Mouse (Mus musculus): ENCODE data around the gene Il17c.
A peak's percentile ranks its signal among the peaks of the same experiment; 100 is the strongest.

Il17c gene

DNA sequence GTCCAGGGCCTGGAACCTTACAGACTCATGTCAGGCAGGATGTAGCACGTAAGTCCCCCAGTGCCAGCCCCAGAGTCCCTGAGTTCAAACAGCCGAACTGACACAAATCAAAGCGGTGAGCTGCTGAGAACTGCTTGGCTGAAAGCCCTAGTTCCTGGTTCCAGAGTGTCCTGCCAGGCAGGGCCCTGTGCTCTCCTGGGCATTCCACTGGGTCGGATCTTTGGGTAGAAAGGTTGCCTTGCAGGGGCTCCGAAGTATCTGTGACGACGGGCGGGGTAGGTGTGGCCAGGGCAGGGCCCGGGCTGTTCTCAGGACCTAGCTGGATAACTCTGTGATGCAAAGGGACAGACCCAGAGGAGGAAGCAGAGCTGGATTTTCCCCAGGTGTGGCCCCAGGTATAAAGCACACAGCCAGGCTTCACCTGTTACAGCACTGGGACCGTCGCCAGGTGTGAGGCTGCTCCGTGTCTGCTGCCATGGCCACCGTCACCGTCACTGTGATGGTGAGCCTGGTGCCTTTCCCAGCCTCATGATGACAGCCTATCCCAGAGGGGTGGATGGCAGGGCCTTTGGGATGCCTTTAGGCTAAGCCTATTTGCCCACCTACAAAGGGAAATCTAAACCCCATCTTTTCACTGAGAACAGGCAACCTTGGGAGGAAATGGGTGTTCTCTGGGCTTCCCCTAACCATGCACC lies at the start of gene Il17c:
Gene Il17c, plus strand, starts transcription at position 645 of the 695 bp plus-strand sequence.
- DNase-seq (ENCODE audit: low read depth): no peak

DNA sequence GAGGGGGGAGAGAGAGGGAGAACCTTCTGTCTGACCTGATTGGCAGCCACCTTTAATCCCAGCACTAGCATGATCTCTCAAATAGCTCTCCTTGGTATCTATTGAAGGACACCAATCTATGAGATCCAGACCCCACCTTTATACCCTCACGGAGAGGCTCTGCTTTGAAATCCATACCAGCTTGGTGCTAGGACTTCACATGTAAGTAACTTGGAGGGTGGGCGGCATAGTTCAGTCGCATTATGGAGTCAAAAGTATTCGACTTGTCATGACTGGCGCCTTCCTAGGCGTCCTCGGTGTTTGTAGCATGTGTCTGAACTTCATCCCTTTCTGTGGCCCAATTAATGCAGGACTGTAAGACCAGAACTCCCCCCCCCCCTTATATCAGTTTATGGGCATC lies 46.5 kb upstream of the Il17c start:
- no peak for DNase-seq (ENCODE audit: low read depth)

DNA sequence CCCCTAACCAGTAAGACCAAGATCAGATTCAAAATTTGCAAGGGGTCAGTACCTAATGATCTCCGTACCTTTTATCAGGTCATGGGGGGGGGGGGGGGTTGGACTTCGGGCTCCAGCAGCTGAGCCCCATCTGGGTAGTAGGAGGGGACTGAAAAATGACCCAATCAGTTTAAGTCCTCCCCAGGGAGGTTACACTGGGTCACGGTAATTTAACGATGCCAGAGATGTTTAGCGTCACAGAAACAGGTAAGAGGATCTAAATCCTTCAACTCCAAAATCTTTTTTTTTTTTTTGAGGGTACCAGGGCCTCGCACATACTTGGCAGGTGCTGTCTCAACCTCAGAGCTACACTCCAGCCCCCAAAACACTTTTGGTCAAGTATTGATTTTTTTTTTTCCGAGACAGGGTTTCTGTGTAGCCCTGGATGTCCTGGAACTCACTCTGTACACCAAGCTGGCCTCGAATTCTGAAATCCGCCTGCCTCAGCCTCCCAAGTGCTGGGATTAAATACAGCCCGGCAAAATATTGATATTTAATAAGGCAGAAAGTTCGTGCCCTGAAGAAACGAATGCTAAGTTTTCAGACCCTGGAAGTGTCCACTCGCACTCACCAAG lies 46.0 kb upstream of the Il17c start:
- peak; percentile 31 for DNase-seq (ENCODE audit: low read depth)

DNA sequence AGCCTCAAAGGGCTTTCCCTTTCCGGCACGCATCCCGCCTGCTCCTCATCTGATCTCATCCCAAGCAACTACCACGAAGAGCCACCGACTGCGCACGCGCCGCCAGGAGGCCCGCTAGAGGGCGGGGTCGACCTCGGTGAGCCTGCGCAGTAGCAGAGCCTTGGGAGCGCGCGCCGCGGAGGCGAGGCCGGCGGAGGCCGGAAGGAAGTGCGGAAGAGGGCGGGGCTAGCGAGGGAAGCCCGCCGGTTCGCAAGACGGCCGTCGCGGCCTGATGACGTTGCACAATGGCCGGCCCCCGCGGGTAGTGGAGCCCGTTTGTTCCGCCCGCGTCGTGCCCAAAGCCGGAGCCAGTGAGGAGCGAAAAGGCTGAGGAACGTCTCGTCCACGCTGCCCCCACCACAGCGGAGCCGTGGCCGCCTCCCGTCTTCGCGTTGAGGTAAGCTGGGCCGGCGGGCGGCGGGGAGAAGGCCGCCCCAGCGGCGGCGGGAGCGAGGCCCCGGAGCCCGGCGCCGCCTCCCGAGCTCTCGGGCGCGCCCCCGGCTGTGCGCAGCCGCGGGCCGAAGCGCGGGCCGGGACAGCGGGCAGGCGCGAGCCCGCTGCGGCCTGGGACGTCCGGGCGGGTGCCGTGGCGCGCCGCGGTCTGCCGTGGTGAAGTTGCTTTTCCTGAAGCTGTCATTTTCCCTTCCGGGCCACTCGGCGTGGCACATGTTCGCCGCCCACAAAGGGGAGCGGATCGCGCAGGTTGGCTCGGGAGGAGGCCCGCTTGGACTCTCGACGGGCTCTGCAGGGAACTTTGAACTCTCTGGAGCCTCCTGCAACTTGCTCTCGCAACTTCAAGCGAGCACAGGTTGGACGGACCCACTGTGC lies 45.2 kb upstream of the Il17c start, which contains the start of gene Zc3h18:
Gene Zc3h18, plus strand, starts transcription at position 245 of the 867 bp plus-strand sequence.
- peak; percentile 98 for DNase-seq (ENCODE audit: low read depth)

DNA sequence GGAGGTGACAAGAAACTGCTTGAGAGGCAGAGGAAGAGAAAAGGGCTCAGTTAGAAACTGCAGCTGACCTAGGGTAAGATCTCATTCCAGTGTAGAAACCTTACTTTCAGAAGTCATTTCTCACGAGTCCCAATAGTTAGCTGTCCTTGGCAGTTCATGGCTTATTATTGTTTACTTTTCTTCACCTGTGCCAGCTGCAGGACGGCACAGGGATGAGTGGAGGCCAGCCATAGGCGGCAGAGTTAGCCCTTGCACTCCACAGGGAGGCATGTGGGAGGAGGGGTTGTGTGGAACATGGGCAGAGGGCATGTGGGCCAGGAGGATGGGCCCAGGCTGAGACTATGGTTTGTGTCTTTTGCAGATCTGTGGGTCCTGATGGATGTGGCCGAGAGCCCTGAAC lies 38.8 kb upstream of the Il17c start:
- no peak for DNase-seq (ENCODE audit: low read depth)

DNA sequence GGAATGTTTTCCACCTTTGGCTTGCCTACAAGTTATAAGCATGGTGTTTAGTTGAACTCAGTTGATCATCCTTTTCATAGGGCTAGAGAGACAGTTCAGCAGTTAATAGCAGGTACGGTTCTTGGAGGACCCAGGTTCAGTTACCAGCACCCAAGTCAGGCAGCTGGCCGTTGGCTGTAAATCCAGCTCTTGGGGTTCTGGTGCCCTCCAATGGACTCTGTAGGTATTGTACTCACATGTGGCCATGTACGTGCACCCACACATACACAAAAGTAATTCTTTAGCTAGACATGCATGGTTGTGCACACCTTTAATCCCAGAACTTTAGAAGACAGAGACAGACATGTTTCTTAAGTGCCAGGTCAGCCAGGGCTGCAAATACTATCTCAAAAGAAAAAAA lies 32.5 kb upstream of the Il17c start:
- DNase-seq (ENCODE audit: low read depth): peak; percentile 34

DNA sequence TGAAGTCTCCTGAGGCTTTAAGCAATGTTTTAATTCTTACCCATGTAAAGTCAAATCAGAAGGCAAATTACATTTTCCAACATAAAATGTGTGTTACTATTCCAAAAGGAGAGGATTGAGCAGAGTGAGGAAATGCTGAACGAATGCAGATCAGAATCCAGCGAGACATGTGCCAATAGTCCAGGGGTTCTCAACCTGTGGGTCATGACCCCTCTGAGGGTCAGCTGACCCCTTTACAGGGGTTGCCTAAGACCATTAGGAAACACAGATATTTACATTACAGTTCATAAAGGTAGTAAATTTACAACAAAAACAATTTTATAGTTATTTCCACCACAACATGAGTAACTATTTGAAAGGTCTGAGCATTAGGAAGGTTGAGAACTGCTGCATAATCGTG lies 31.1 kb upstream of the Il17c start:
- DNase-seq (ENCODE audit: low read depth): no peak

DNA sequence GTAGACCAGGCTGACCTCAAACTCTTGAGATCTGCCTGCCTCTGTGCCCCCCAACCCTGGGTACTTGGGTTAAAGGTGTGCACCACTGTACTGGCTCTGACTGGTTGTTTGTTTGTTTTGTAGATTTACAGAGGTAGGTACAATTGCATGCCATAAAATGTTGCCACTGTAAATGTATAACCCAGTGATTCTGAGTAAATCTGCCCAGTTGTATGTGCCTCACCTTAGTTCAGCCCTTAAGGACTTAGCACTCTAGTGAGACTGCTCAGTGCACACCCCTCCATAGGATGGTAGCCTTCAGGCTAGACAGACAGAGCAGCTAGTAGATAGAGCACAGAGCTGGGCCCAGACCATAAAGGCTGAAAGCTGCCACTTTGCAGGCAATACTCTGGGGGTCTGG lies 28.1 kb upstream of the Il17c start:
- no peak for DNase-seq (ENCODE audit: low read depth)

DNA sequence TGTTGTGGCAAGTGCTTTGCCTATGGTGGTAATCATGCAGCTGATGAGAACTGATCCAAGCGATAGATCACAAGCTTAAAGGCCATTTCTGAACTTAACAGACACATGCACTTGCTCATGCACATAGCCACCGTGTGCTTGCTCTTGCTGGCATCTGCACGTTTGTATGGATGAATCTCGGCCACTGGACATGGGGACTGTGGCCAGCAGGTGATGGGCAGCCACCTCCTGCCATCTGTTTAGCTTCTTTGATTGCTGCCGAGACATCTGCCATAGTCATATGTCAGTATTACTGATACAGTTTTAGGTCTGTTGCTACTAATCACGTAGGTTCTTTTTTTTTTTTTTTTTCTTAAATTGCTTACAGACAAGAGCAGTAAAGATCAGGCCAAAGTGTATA lies 26.5 kb upstream of the Il17c start:
- DNase-seq (ENCODE audit: low read depth): no peak

DNA sequence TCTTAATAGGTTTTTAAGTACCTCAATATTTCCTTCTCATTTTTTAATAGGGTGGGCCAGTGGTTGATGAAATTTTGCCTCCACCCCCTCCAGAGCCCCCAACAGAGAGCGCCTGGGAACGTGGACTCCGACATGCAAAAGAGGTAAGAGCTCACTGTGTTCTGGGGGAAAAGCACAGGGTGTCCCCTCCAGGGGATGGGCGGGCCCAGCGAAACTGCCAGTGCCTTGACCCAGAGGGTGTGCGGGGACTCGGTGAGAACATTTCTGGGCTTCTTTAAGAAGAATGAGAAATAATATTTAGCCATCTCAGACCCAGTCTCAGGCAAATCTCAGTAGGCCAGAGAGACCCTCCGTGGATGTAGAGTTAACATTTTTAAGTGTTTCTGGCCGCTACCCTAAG lies 23.6 kb upstream of the Il17c start:
- no peak for DNase-seq (ENCODE audit: low read depth)

DNA sequence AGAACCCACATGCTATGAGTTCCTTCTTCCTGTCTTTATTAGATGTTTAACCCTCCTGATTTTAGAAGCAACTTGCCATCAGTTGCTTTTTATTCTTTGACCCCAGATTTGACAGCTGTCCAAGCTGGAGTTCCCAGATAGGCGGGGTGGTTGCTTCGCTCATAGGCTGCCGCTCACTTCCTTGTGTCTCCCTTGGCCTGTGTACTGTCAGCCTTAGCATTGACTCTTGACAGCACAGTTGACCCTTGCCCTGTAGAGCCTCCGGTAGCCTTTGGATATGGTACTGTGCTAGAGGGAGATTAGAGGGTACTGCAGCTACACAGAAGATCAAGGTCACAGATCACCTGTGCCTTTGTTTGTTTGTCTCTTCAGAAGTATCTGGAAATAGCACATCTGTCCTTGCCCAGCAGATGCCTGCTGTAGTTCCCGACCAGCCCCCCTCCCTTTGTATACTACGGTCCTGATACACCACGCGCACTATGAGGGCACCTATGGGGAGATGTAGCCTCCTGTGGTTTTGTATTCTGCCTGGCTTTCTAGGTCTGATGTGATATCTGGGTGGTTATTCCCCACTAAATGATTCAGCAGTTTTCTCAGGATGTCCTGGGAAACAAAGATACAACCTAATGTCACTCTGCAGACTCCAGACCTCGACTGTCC lies 16.5 kb upstream of the Il17c start:
- peak; percentile 48 for DNase-seq (ENCODE audit: low read depth)

DNA sequence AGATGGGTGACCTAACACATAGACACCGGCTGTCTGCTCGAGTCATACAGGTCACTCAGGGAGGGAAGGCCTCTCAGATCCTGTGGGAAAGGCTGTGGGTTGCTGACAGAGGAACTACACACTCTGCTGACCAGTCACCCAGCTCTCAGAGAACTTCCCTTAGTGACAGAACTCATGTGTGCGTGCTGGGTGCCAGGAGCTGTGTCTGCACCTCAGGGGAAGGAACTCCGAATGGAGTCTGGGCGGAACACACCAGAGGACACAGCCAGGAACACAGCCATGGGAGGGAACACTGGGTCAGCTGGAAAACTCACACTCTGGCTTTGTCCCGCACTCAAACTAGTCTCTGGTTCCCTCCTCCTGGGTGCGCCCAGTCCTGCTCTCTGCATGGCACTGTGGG lies 14.1 kb upstream of the Il17c start:
- DNase-seq (ENCODE audit: low read depth): no peak

DNA sequence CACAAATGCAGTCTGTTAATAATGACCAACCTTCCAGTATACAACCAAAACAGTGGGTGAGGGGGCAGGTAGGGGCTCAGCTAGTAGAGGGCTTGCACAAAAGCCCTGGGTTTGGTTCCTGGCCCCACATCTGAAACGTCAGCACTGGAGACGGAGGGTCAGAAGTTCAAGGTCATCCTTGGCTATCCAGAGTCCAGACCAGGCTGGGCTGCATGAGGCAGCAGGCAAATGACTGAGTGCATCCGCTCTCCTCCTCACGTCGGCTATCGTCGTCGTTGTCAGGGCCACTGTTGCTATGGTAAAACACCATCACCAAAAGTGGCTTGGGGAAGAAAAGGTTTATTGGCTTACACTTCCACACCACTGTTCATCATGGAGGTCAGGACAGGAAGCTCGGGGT lies 7.5 kb upstream of the Il17c start:
- DNase-seq (ENCODE audit: low read depth): no peak

DNA sequence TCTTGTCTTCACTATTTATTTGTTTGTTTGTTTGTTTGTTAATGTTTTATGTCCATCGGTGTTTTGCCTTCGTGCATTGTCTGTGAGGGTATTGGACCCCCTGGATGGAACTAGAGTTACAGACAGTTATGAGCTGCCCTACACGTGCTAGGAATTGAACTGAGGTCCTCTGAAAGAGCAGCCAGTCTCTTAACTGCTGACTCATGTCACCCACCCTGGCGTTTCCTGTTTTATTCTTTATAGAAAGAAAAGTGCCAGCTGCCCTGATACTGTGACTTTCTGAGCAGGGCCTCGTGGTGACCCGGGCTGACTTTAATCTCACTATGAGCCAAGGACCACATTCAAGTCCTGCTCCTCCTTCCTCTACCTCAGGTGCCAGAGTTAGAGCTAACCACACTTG lies 6.3 kb upstream of the Il17c start:
- peak; percentile 59 for DNase-seq (ENCODE audit: low read depth)

DNA sequence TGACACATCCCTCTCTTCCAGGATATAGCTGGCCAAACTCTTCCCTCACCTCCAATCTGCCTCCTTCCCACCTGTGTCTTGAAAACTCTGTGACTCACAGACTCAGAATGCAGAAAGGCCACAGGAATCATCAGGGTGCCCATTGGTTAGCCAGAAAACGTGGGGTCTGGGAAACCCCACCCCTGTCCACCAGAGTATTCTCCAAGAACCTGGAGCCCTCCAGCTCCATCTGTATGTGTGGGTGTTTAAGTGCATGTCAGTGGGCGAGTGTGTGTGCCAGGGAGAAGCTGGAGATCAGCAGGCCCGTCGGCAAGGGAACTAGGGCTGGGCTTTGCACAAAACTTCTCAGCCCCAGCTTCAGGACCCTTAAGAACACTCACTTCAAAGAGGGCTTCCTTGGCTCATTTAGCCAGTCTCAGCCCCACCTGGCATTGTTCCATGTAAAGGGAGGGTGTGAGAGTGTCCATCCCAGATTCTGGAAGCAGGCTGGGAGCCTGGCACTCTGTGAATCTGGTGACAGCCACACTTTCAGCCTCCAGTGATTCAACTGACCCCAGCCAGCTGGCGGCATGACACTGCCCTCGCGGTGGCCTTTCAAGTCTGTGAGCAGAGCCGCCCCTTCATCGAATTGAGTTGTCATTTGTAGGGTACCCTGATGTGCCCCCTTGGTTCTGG lies 1.8 kb upstream of the Il17c start:
- DNase-seq (ENCODE audit: low read depth): no peak

DNA sequence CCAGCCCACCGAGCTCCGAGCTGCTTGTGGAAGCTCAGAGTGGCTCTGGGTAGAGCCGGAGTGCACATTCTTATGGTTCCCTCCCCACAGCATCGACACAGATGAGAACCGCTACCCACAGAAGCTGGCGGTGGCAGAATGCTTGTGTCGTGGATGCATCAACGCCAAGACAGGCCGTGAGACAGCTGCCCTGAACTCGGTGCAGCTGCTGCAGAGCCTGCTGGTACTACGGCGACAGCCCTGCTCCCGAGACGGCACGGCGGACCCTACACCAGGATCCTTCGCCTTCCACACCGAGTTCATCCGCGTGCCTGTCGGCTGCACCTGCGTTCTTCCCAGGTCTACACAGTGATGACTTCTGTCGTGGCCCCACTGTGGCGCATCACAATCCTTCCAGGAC lies 1.4 kb downstream of the Il17c start:
- no peak for DNase-seq (ENCODE audit: low read depth)

DNA sequence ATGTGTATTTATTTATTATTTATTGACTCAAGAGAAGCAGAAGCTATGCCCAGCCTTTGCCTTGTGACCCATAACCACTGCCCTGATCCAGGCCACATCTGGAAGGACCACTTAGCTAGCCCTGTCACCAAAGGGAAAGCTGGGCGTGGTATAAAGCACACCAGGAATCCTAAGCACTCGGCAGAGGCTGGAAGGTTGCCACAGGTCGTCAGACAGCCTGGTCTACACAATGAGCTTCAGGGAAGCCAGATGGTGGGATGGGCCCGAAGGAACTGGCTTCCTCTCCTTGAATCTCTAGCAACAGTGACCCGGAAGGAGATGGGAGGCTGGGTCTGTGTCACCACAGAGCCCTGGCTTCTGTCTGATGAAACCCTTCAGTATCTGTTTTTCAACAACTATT lies 1.8 kb downstream of the Il17c start:
- DNase-seq (ENCODE audit: low read depth): no peak

DNA sequence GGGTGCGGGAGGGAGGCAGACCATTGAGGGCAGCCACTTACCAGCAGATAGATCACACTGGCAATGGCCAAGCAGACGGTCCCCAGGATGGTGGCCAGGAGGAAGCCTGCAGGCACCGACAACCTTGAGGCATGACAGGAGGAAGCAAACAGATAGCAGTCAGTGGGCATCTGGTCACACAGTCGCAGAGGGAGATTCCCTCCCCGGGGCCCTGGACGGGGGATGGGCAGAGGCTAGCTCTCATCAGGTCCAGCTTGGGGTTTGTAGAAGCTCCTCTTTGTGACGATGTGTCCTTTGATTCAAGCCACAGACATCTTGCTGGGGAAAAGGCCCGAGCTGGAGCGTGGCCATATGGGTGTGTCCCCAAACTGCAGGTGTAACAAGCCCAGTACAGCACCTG lies 4.3 kb downstream of the Il17c start:
- no peak for DNase-seq (ENCODE audit: low read depth)

DNA sequence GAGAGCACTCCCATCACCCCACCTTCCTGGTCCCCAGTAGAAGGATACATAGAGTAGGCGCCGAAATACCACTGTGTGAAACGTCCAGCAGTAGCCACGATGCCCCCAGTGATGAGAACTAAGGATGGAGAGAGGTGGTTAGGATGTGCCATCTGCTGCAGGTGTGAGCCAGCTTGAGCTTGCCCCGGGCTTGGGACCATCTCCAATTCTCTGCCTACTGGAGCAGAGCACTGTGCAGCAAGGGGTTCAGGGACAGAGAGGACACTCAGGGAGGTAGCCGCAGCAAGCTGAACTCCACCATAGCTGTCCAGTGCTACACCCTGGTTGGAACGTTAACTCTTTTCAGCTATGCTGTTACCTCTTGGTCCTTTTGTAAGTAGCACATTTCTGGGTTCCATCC lies 5.8 kb downstream of the Il17c start:
- DNase-seq (ENCODE audit: low read depth): no peak

DNA sequence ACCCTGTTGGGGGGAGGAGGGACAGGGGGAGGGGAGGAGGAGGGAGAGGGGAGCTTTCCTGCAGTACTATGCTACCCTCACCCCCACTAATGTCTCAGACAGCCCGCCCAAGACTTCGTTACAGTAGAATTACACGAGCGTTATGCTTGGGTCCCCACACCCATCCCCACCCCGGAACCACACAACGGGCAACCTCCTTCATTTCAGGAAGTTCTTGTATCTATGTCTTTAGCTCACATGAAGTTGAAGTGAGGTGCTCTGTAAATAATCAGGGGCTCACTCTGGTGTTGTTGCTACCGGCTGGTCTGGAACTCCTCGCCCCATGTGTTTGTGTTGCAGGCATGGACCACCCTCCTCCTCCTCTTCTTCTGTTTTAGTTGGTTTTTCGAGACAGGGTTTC lies 6.3 kb downstream of the Il17c start:
- DNase-seq (ENCODE audit: low read depth): no peak

DNA sequence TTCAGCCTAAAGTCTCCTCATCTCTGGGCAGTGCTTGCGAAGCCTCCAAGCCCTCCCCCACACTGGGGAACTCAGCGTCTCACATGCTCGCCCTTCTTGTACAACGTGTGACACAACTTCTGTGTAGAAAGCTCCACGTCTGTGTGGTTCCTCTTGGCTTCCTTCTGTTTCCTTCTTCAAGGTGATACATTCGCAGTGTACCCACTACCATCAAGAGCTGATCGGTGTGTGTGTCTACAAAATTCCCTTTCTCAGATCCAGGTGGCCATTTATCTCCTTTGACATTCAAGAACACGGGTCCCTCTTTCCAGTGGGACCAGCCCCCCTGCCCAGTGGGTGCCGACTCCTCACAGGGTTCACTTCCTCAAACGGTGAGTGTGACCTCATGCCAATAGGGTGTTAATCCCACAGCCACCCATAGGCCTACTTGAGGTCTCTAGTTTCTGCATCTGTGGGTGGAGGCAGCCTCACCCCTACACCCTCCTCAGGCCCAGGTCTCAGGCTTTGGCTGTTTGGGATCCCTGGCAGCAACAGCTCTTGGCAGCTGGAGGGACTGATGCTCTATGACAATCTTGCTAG lies 8.3 kb downstream of the Il17c start:
- peak; percentile 64 for DNase-seq (ENCODE audit: low read depth)

DNA sequence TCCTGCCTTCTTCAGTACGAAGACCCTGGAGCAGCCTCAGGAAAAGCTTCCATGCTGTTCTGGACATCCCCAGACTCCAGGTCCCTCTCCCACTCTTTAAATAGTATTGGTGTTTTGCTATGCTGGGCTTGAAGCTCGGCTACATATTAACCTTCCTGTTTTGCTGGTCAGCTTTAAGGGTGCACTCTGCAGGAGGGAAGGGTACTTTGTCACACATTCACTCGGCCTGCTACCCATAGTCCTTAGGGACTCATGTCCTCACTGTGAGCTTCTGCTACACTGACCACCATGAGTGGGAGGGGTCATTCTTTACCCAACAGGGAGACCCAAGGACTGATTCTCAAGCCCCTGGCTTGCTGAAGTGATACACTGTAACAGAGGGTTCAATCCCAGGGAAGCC lies 8.8 kb downstream of the Il17c start:
- no peak for DNase-seq (ENCODE audit: low read depth)
